Mouse (Mus musculus) left cerebral cortex, postnatal 14 days (tissue): Measurements from ENCODE around the gene Gm4763. TPM values are rescaled to one million over a fixed set of nuclear protein-coding genes. Genes with fewer than 3 reads are reported as not detected.
"Not testable (repeated sequence)": the region's sequence is repeated elsewhere in the genome, so short reads cannot be mapped to it uniquely, and the experiment has no call there.

Experiments used
- DNase-seq, 2 experiments: peaks; one replicate each; pipeline ENCODE4 v3.0.0; 2021 to 2022; ENCODE audit warnings: low spot score in 2 of 2, mixed read lengths in 1 of 2
- intact Hi-C: fragments of 180-260 bp; cut with DNase I; formaldehyde crosslinking; loops from one replicate; pipeline ENCODE4 v1.15.1; 2025
- long read RNA-seq, 2 experiments: library from polyadenylated mRNA; stranded (forward); transcript quantifications; one replicate each; pipeline ENCODE4 v2.0.0; 2021
- total RNA-seq, 2 experiments: library from RNA; stranded (reverse); gene quantifications; 2 replicates each; pipeline ENCODE4 v1.2.3; 2021

The Gm4763 gene
- not detected for total RNA-seq
- long read RNA-seq, experiment 1, result 0 reads
- long read RNA-seq, experiment 2, result 0 reads

GRCm38 (mm10) chr7:24726808-24727207 lies at the start of gene Gm4763:
TSS of gene Gm4763 (minus strand) at chr7:24726908.
- DNase-seq, intact Hi-C loops: not testable (repeated sequence)

GRCm38 (mm10) chr7:24776145-24776544 lies 49.4 kb upstream of the Gm4763 start:
- intact Hi-C loops, result no loop called here
- DNase-seq, result no peak

- no peak for DNase-seq
These were observed 47.3 kb upstream of the Gm4763 start for GRCm38 (mm10) chr7:24773942-24774535.

GRCm38 (mm10) chr7:24771361-24771760 lies 44.7 kb upstream of the Gm4763 start:
- DNase-seq, result no peak
- intact Hi-C loops, result no loop called here

More at GRCm38 (mm10) chr7:24773942-24774535, 47.3 kb upstream of the Gm4763 start:
- intact Hi-C loops, result no loop called here

- intact Hi-C loops, result no loop called here
- no peak for DNase-seq
These were observed 35.9 kb upstream of the Gm4763 start for GRCm38 (mm10) chr7:24762574-24762973.

- no peak for DNase-seq
- intact Hi-C loops, result no loop called here
These were observed 34.5 kb upstream of the Gm4763 start for GRCm38 (mm10) chr7:24761161-24761560.

GRCm38 (mm10) chr7:24760211-24760610 lies 33.5 kb upstream of the Gm4763 start, which contains the start of gene Cd177:
TSS of gene Cd177 (minus strand) at chr7:24760311.
- no peak for DNase-seq
- intact Hi-C loops, result no loop called here

GRCm38 (mm10) chr7:24758520-24758919 lies 31.8 kb upstream of the Gm4763 start:
- intact Hi-C loops, result no loop called here
- no peak for DNase-seq

- DNase-seq, result no peak
- intact Hi-C loops, result no loop called here
These were observed 26.8 kb upstream of the Gm4763 start for GRCm38 (mm10) chr7:24753476-24753875.

- DNase-seq, result no peak
- intact Hi-C loops, result no loop called here
These were observed 24.9 kb upstream of the Gm4763 start for GRCm38 (mm10) chr7:24751610-24752009.

- intact Hi-C loops, result no loop called here
- DNase-seq, result no peak
These were observed 24.0 kb upstream of the Gm4763 start for GRCm38 (mm10) chr7:24750695-24751094.

GRCm38 (mm10) chr7:24735970-24736670 lies 9.4 kb upstream of the Gm4763 start:
- no peak for DNase-seq
- intact Hi-C loops, result loop anchor here (10.0 kb wide), 1 partner anchor 61 kb away; the partner anchor contains the start of gene Tex101

GRCm38 (mm10) chr7:24715039-24715438 lies 11.7 kb downstream of the Gm4763 start:
- intact Hi-C loops, result no loop called here
- no peak for DNase-seq

GRCm38 (mm10) chr7:24708832-24709292 lies 17.8 kb downstream of the Gm4763 start, which contains the start of gene BC049730:
TSS of gene BC049730 (plus strand) at chr7:24709242.
- intact Hi-C loops, result no loop called here
- DNase-seq, result no peak

GRCm38 (mm10) chr7:24702841-24703240 lies 23.9 kb downstream of the Gm4763 start:
- DNase-seq, intact Hi-C loops: not testable (repeated sequence)

GRCm38 (mm10) chr7:24697891-24698290 lies 28.8 kb downstream of the Gm4763 start:
- not testable (repeated sequence) for DNase-seq

GRCm38 (mm10) chr7:24692693-24693092 lies 34.0 kb downstream of the Gm4763 start:
- DNase-seq, intact Hi-C loops: not testable (repeated sequence)

More at GRCm38 (mm10) chr7:24697891-24698290, 28.8 kb downstream of the Gm4763 start:
- intact Hi-C loops, result not testable (repeated sequence)

- intact Hi-C loops, result not testable (repeated sequence)
These were observed 39.2 kb downstream of the Gm4763 start for GRCm38 (mm10) chr7:24687519-24687918.

GRCm38 (mm10) chr7:24684121-24684520 lies 42.6 kb downstream of the Gm4763 start:
- DNase-seq, intact Hi-C loops: not testable (repeated sequence)

More at GRCm38 (mm10) chr7:24687519-24687918, 39.2 kb downstream of the Gm4763 start:
- DNase-seq, result not testable (repeated sequence)

- no peak for DNase-seq
- intact Hi-C loops, result loop anchor here (10.0 kb wide), 1 partner anchor 58 kb away; no protein-coding TSS in a partner anchor
These were observed 50.1 kb downstream of the Gm4763 start, which contains the start of gene Tex101 for GRCm38 (mm10) chr7:24676575-24676974. TSS of gene Tex101 (minus strand) at chr7:24676675.
